Mouse (Mus musculus) right cerebral cortex, adult 18-20 months (tissue): Measurements from ENCODE around the gene Hfe2.

Experiments
- DNase-seq: peaks from one replicate; pipeline ENCODE4 v3.0.0; 2022; ENCODE audit warnings: mixed read lengths

The Hfe2 gene

GRCm38 (mm10) chr3:96532050-96532449 lies 7.1 kb downstream of the Hfe2 start:
- no peak for DNase-seq

- DNase-seq, result no peak
These were observed 9.3 kb downstream of the Hfe2 start for GRCm38 (mm10) chr3:96534300-96534699.

GRCm38 (mm10) chr3:96539316-96539715 lies 14.3 kb downstream of the Hfe2 start:
- no peak for DNase-seq

- no peak for DNase-seq
These were observed 15.8 kb downstream of the Hfe2 start for GRCm38 (mm10) chr3:96540740-96541139.

GRCm38 (mm10) chr3:96541328-96542078 lies 16.5 kb downstream of the Hfe2 start:
- no peak for DNase-seq

GRCm38 (mm10) chr3:96542554-96542953 lies 17.6 kb downstream of the Hfe2 start:
- no peak for DNase-seq

- peak; percentile 65 for DNase-seq
These were observed 18.4 kb downstream of the Hfe2 start for GRCm38 (mm10) chr3:96543345-96543744.

GRCm38 (mm10) chr3:96545565-96545964 lies 20.6 kb downstream of the Hfe2 start:
- no peak for DNase-seq

GRCm38 (mm10) chr3:96546880-96547279 lies 21.9 kb downstream of the Hfe2 start:
- no peak for DNase-seq

- peak; percentile 69 for DNase-seq
These were observed 22.5 kb downstream of the Hfe2 start for GRCm38 (mm10) chr3:96547389-96547960.

GRCm38 (mm10) chr3:96548824-96549223 lies 23.9 kb downstream of the Hfe2 start:
- no peak for DNase-seq

- no peak for DNase-seq
These were observed 24.4 kb downstream of the Hfe2 start for GRCm38 (mm10) chr3:96549346-96549745.

GRCm38 (mm10) chr3:96551203-96551602 lies 26.2 kb downstream of the Hfe2 start:
- peak; percentile 51 for DNase-seq

GRCm38 (mm10) chr3:96551890-96552289 lies 26.9 kb downstream of the Hfe2 start:
- no peak for DNase-seq

- DNase-seq, result no peak
These were observed 28.6 kb downstream of the Hfe2 start for GRCm38 (mm10) chr3:96553601-96554000.

- DNase-seq, result no peak
These were observed 29.3 kb downstream of the Hfe2 start for GRCm38 (mm10) chr3:96554251-96554650.

- peak; percentile 52 for DNase-seq
These were observed 30.1 kb downstream of the Hfe2 start for GRCm38 (mm10) chr3:96555041-96555596.

GRCm38 (mm10) chr3:96555999-96556614 lies 31.1 kb downstream of the Hfe2 start:
- DNase-seq, result no peak

GRCm38 (mm10) chr3:96556651-96557635 lies 32.0 kb downstream of the Hfe2 start:
- DNase-seq, result no peak

- DNase-seq, result peak; percentile 94
These were observed 32.7 kb downstream of the Hfe2 start, which contains the start of gene Txnip for GRCm38 (mm10) chr3:96557694-96558093. Gene Txnip (plus strand): TSS chr3:96557957.

GRCm38 (mm10) chr3:96558159-96558558 lies 33.2 kb downstream of the Hfe2 start:
- DNase-seq, result no peak

- no peak for DNase-seq
These were observed 33.8 kb downstream of the Hfe2 start for GRCm38 (mm10) chr3:96558668-96559196.
